Mouse (Mus musculus) hindbrain, embryonic 14.5 days (tissue): ENCODE results near the gene Rims3. TPM values are rescaled to one million over a fixed set of nuclear protein-coding genes. Genes with fewer than 3 reads are reported as not detected.

Experiments
- ATAC-seq: fragments of 200-750 bp; cut with Nextera tagmentation; 2 replicates; pipeline ENCODE4 v1.8.0; 2017; ENCODE audit warnings: moderate number of reproducible peaks, mild to moderate bottlenecking, moderate TSS enrichment, moderate library complexity; ENCODE audit not compliant: low FRiP score
- DNase-seq: peaks from one replicate; pipeline ENCODE4 v3.0.0-alpha.2; 2015; ENCODE audit warnings: low spot score
- H3K27ac ChIP-seq: fragments of 300-500 bp; sonication (generic); 2 replicates; pipeline ENCODE4 v1.5.1; 2014; ENCODE audit warnings: mild to moderate bottlenecking, moderate library complexity
- H3K27me3 ChIP-seq: fragments of 300-500 bp; sonication (generic); 2 replicates; pipeline ENCODE4 v1.6.1; 2014; ENCODE audit warnings: mild to moderate bottlenecking, low read length, mixed read lengths; ENCODE audit not compliant: control insufficient read depth, insufficient read depth
- H3K36me3 ChIP-seq: fragments of 300-500 bp; sonication (generic); replicated peaks from 2 replicates; pipeline ENCODE4 v1.6.1; 2014; ENCODE audit not compliant: control insufficient read depth, insufficient read depth
- H3K4me1 ChIP-seq: fragments of 300-500 bp; sonication (generic); replicated peaks from 2 replicates; pipeline ENCODE4 v1.6.1; 2014; ENCODE audit warnings: antibody characterized with exemption, low read length, mixed read lengths; ENCODE audit not compliant: control insufficient read depth, insufficient read depth
- H3K4me2 ChIP-seq: fragments of 300-500 bp; sonication (generic); replicated peaks from 2 replicates; pipeline ENCODE4 v1.6.1; 2014; ENCODE audit warnings: mild to moderate bottlenecking, moderate library complexity
- H3K4me3 ChIP-seq: fragments of 300-500 bp; sonication (generic); replicated peaks from 2 replicates; pipeline ENCODE4 v1.5.1; 2014; ENCODE audit warnings: mild to moderate bottlenecking, low read length
- H3K9ac ChIP-seq: fragments of 300-500 bp; sonication (generic); 2 replicates; pipeline ENCODE4 v1.6.1; 2014
- H3K9me3 ChIP-seq: fragments of 300-500 bp; sonication (generic); 2 replicates; pipeline ENCODE4 v1.6.1; 2016; ENCODE audit warnings: low read length; ENCODE audit not compliant: control insufficient read depth
- WGBS: fragments of 180-500 bp; shearing (Covaris S2); extraction: QIAGEN DNeasy Blood & Tissue Kit; methylation state at CpG from one replicate; pipeline ENCODE4 v1.1.7; 2014; 5-methylcytosine and 5-hydroxymethylcytosine counted together
- polyA plus RNA-seq: library from polyadenylated mRNA; unstranded; fragments of >200 nt; fragmentation: Nextera tagmentation; extraction: Ambion mirVana; gene quantifications from 2 replicates; pipeline ENCODE4 v1.2.1, GENCODE M21; 2014

Rims3 gene
- polyA plus RNA-seq, 1 experiment from 2014 or later: 26.2 TPM

- ATAC-seq: no peak
- Histone ChIP-seq H3K4me1 (peaks cover 19% of the 10 kb centered on the region), H3K4me3 (no peak overlapping the region), H3K9ac (no peak overlapping the region), H3K27me3 (no peaks in the 10 kb centered on the region), H3K4me2 (no peak overlapping the region), H3K9me3 (no peaks in the 10 kb centered on the region), H3K27ac (no peak overlapping the region), H3K36me3 (no peaks in the 10 kb centered on the region)
- no peak for DNase-seq
- WGBS: 97% methylated on average over 2 of the region's 2 CpGs
Measured at GRCm38 (mm10) chr4:120819871-120820270, 34.7 kb upstream of the Rims3 start.

- no peak for ATAC-seq
- no peak overlapping the region for H3K9ac ChIP-seq
- no peak overlapping the region for H3K4me2 ChIP-seq
- H3K27me3 ChIP-seq: no peaks in the 10 kb centered on the region
- 92% methylated on average over 2 of the region's 2 CpGs for WGBS
- H3K9me3 ChIP-seq: no peaks in the 10 kb centered on the region
- H3K27ac ChIP-seq: no peak overlapping the region
- H3K36me3 ChIP-seq: no peaks in the 10 kb centered on the region
- H3K4me1 ChIP-seq: peaks cover 13% of the 10 kb centered on the region
- DNase-seq: no peak
- H3K4me3 ChIP-seq: no peak overlapping the region
Measured at GRCm38 (mm10) chr4:120822191-120822911, 32.3 kb upstream of the Rims3 start.

- Histone ChIP-seq H3K9me3 (no peaks in the 10 kb centered on the region), H3K4me3 (peak overlapping the region; percentile 90), H3K4me1 (peaks cover 13% of the 10 kb centered on the region), H3K27ac (peak overlapping the region; percentile 100), H3K27me3 (no peaks in the 10 kb centered on the region), H3K9ac (peak overlapping the region; percentile 100), H3K36me3 (no peaks in the 10 kb centered on the region), H3K4me2 (peak overlapping the region; percentile 58)
- WGBS: under 1% methylated on average over 36 of the region's 53 CpGs
- peak; percentile 93 for DNase-seq
- ATAC-seq: peak; percentile 95
Measured at GRCm38 (mm10) chr4:120825100-120825553, 29.5 kb upstream of the Rims3 start.

GRCm38 (mm10) chr4:120825577-120826326 lies 28.9 kb upstream of the Rims3 start:
- Histone ChIP-seq H3K27ac (peak overlapping the region; percentile 100), H3K4me3 (peak overlapping the region; percentile 90), H3K9me3 (no peaks in the 10 kb centered on the region), H3K4me1 (peaks cover 13% of the 10 kb centered on the region), H3K36me3 (no peaks in the 10 kb centered on the region), H3K27me3 (no peaks in the 10 kb centered on the region), H3K4me2 (peak overlapping the region; percentile 58), H3K9ac (peak overlapping the region; percentile 100)
- under 1% methylated on average over 44 of the region's 55 CpGs for WGBS
- ATAC-seq: peak; percentile 96
- DNase-seq: peak; percentile 99

- Histone ChIP-seq H3K27me3 (no peaks in the 10 kb centered on the region), H3K9me3 (no peaks in the 10 kb centered on the region), H3K4me2 (peak overlapping the region; percentile 58; the same call in 1 of the 2 replicates), H3K9ac (no peak overlapping the region; the same call in 1 of the 2 replicates), H3K36me3 (no peaks in the 10 kb centered on the region), H3K4me1 (peaks cover 13% of the 10 kb centered on the region), H3K27ac (peak overlapping the region; percentile 100), H3K4me3 (peak overlapping the region; percentile 90; the same call in 1 of the 2 replicates)
- ATAC-seq (no peak), DNase-seq (no peak)
- WGBS: 91% methylated on average over 6 of the region's 6 CpGs
Measured at GRCm38 (mm10) chr4:120826418-120826817, 28.2 kb upstream of the Rims3 start.

DNA sequence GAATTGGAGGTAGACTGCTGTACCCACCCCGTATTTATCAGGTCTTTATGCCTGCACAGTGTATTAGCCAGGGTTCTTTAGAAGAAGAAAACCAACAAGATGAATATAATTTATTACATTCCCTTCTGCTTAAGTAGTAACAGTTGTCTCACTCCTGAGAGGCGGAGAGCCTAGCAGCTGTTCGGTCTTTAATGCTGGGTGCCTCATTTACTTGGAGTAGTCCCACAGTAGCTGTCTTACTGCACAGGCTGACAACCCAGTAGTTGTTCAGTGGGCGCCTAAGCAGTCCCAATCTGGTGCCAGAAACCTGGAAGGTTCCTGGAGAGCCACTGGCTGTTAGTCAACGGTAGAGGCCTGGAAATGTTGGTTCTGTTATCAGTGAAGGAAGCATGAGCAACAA lies 23.8 kb upstream of the Rims3 start:
- 78% methylated on average over 5 of the region's 5 CpGs for WGBS
- no peaks in the 10 kb centered on the region for H3K36me3 ChIP-seq
- ATAC-seq (no peak), DNase-seq (no peak)
- no peaks in the 10 kb centered on the region for H3K9me3 ChIP-seq
- no peaks in the 10 kb centered on the region for H3K4me1 ChIP-seq
- H3K27ac ChIP-seq: no peak overlapping the region
- H3K4me3 ChIP-seq: no peak overlapping the region
- H3K9ac ChIP-seq: no peak overlapping the region
- H3K27me3 ChIP-seq: no peaks in the 10 kb centered on the region
- no peak overlapping the region for H3K4me2 ChIP-seq

- Histone ChIP-seq H3K9ac (no peak within 1 kb of the TSS), H3K9me3 (no peaks in the 10 kb centered on the region), H3K4me3 (no peak within 1 kb of the TSS), H3K36me3 (no peaks in the 10 kb centered on the region), H3K4me2 (no peak within 1 kb of the TSS), H3K27ac (no peak within 1 kb of the TSS), H3K27me3 (no peaks in the 10 kb centered on the region), H3K4me1 (no peaks in the 10 kb centered on the region)
- DNase-seq (no peak), ATAC-seq (no peak)
- 88% methylated on average over 4 of the region's 4 CpGs for WGBS
Measured at GRCm38 (mm10) chr4:120831472-120831871, 23.1 kb upstream of the Rims3 start, which contains the start of gene Nfyc. Gene Nfyc, minus strand, starts transcription at chr4:120831572.

- no peak overlapping the region for H3K27ac ChIP-seq
- H3K4me3 ChIP-seq: no peak overlapping the region
- H3K36me3 ChIP-seq: no peaks in the 10 kb centered on the region
- no peak overlapping the region for H3K9ac ChIP-seq
- DNase-seq (no peak), ATAC-seq (no peak)
- H3K4me1 ChIP-seq: no peaks in the 10 kb centered on the region
- WGBS: 87% methylated on average over 3 of the region's 3 CpGs
- no peaks in the 10 kb centered on the region for H3K9me3 ChIP-seq
- H3K4me2 ChIP-seq: no peak overlapping the region
- no peaks in the 10 kb centered on the region for H3K27me3 ChIP-seq
Measured at GRCm38 (mm10) chr4:120841342-120841741, 13.3 kb upstream of the Rims3 start.

DNA sequence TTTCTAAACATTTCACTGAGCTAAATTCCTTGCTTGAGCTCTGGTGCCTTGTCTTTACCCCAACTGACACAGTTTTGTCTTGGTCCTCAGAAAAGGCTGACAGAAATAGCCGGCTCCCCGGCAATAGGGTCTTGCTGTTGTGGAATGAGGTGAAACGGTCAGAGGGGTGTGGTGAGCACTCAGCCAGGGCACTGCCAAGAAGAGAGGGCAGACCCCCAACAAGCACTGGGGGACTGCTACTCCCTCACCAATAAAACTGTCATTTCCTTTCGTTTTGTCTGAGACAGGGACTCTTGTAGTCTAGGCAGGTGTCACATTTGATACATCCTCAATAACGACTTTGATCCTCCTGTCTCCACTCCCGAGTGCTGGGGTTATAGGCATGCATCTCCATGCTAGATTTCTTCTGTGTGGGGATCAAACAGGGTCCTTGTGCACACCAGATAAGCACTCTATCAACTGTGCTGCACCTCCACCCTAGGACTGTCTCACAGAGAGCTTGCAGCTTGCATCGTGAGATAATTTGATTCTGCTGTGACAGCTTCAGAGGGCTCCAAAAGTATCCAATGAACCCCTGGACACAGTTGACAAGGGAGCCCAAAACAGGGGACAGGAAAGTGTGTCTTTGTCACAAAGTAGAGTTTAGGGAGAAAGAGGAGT lies 10.1 kb upstream of the Rims3 start:
- ATAC-seq (no peak), DNase-seq (no peak)
- no peaks in the 10 kb centered on the region for H3K4me1 ChIP-seq

More for the DNA sequence above, 10.1 kb upstream of the Rims3 start:
- H3K9ac ChIP-seq: no peak overlapping the region
- H3K27ac ChIP-seq: no peak overlapping the region
- 53% methylated on average over 7 of the region's 7 CpGs for WGBS
- no peak overlapping the region for H3K4me3 ChIP-seq
- no peaks in the 10 kb centered on the region for H3K9me3 ChIP-seq
- H3K27me3 ChIP-seq: no peaks in the 10 kb centered on the region
- no peaks in the 10 kb centered on the region for H3K36me3 ChIP-seq
- H3K4me2 ChIP-seq: no peak overlapping the region
